Mouse (Mus musculus) midbrain, embryonic 15.5 days (tissue): ENCODE measurements at regions not wholly inside any gene's neighbourhood (a gene's known extent, or its start where the extent isn't known, plus 50 kb on each side); places are given as distances from the start of the nearest gene placed in this dataset.

Source experiments
- ATAC-seq: fragments of 200-750 bp; cut with Nextera tagmentation; replicated peaks from 2 replicates; pipeline ENCODE4 v1.8.0; 2017; ENCODE audit warnings: moderate TSS enrichment
- H3K27ac ChIP-seq: fragments of 300-500 bp; sonication (generic); 2 replicates; pipeline ENCODE4 v1.5.1; 2015; ENCODE audit warnings: mild to moderate bottlenecking, inconsistent platforms
- H3K27me3 ChIP-seq: fragments of 300-500 bp; sonication (generic); replicated peaks from 2 replicates; pipeline ENCODE4 v1.6.1; 2015; ENCODE audit warnings: inconsistent platforms
- H3K36me3 ChIP-seq: fragments of 300-500 bp; sonication (generic); replicated peaks from 2 replicates; pipeline ENCODE4 v1.6.1; 2015; ENCODE audit warnings: inconsistent platforms
- H3K4me1 ChIP-seq: fragments of 300-500 bp; sonication (generic); 2 replicates; pipeline ENCODE4 v1.6.1; 2015; ENCODE audit warnings: inconsistent platforms
- H3K4me2 ChIP-seq: fragments of 300-500 bp; sonication (generic); 2 replicates; pipeline ENCODE4 v1.6.1; 2015; ENCODE audit warnings: inconsistent platforms, mild to moderate bottlenecking, moderate library complexity
- H3K4me3 ChIP-seq: fragments of 300-500 bp; sonication (generic); 2 replicates; pipeline ENCODE4 v1.5.1; 2015; ENCODE audit warnings: mild to moderate bottlenecking, inconsistent platforms
- H3K9ac ChIP-seq: fragments of 300-500 bp; sonication (generic); 2 replicates; pipeline ENCODE4 v1.6.1; 2015; ENCODE audit warnings: mild to moderate bottlenecking, inconsistent platforms
- H3K9me3 ChIP-seq: fragments of 300-500 bp; sonication (generic); 2 replicates; pipeline ENCODE4 v1.6.1; 2016; ENCODE audit warnings: inconsistent platforms
- WGBS: fragments of 180-500 bp; shearing (Covaris S2); methylation state at CpG from one replicate; pipeline ENCODE4 v1.1.7; 2015; ENCODE audit warnings: mixed read lengths; 5-methylcytosine and 5-hydroxymethylcytosine counted together

DNA sequence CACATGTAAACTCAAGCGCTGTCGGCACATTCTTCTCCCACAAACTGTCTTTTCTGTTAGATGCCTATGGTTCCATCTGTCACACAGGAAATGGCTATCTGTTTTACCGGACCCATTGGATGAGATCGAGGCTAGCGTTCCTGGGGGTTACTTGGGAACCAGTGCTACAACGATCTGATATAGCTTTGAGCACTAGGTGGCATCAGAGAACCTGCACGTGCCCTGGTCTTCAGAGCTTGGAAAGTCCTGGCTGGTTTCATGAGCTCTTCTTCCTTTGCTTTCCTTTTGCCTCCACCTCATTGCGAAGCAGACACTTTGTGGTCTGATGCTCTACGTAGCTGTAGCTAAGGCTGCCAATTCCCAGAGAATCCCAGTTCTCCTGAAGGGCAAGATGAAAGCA lies 123.8 kb upstream of the Cyyr1 start:
- no peak overlapping the region for H3K27ac ChIP-seq
- H3K27me3 ChIP-seq, result no peaks in the 10 kb centered on the region
- H3K4me3 ChIP-seq, result no peak overlapping the region
- no peak overlapping the region for H3K4me2 ChIP-seq
- H3K36me3 ChIP-seq, result no peaks in the 10 kb centered on the region
- H3K9ac ChIP-seq, result no peak overlapping the region
- no peaks in the 10 kb centered on the region for H3K9me3 ChIP-seq
- WGBS, result 34% methylated on average over 9 of the region's 9 CpGs
- ATAC-seq, result peak; percentile 64
- H3K4me1 ChIP-seq, result peaks cover 5% of the 10 kb centered on the region; the same call in 1 of the 2 replicates

DNA sequence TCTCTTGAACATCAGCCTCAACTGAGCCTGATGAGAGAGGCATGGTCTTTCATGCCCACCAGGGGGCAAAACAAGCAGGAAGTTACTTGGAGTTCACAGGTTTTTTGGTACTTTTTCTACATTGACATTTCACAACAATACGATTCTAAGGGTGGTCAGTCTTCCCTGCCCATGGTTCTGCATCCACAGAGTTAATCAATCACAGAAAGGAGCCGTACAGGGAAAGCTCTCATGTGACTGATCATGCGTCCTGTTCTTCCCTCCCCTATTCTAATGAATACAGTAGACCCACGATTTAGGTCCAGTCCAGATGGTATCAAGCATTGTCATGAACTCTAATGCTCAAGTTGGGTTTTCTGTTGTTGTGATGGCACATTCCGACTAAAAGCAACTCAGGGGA lies 115.6 kb upstream of the Cyyr1 start:
- Histone ChIP-seq H3K9me3 (no peaks in the 10 kb centered on the region), H3K4me1 (no peaks in the 10 kb centered on the region), H3K27me3 (no peaks in the 10 kb centered on the region), H3K4me2 (no peak overlapping the region), H3K27ac (no peak overlapping the region), H3K9ac (no peak overlapping the region), H3K4me3 (no peak overlapping the region), H3K36me3 (no peaks in the 10 kb centered on the region)
- ATAC-seq, result no peak
- 73% methylated on average over 5 of the region's 5 CpGs for WGBS

DNA sequence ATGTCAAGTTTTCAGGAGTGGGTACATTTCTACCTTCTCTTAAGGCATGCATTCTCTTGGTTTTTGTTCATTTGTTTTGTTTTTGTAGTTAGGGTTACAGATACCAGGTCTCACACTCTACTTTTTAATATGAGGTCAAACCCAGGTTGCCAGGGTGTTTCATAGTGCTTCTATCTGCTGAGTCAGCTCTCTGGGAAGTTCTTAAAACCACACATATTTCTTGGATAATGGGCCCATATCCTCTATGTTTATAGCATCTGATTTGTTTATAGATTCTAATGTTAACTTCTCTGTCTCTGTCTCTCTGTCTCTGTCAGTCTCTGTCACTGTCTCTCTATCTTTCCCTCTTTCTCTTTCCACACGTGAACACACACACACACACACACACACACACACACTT lies 114.6 kb upstream of the Cyyr1 start:
- 57% methylated on average over 1 of the region's 1 CpGs for WGBS
- Histone ChIP-seq H3K4me2 (no peak overlapping the region), H3K4me3 (no peak overlapping the region)

DNA sequence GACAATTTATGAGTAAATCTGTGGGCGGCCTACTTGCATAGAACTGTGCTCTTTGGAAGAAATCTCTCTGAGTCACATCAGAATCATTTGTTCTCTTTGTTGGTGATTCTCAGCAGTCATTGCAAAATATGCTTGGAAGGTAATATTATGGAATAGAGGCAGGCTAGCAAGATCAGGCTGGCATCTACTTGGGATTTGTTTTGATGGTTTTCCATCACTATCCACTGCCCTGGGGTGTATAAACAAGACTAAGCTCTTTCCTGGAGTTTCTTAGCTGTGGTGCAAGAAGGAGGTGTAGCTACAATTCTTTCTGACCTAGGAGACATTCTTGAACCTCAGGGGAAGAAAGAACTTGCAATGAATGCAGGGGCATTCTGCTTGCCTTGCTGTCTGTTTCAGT lies 96.3 kb upstream of the Cyyr1 start:
- H3K4me2 ChIP-seq, result no peak overlapping the region
- H3K36me3 ChIP-seq, result no peaks in the 10 kb centered on the region
- ATAC-seq, result no peak
- no peaks in the 10 kb centered on the region for H3K4me1 ChIP-seq
- H3K9me3 ChIP-seq, result no peaks in the 10 kb centered on the region
- H3K4me3 ChIP-seq, result no peak overlapping the region
- H3K9ac ChIP-seq, result no peak overlapping the region
- H3K27ac ChIP-seq, result no peak overlapping the region
- WGBS, result 96% methylated on average over 1 of the region's 1 CpGs
- no peaks in the 10 kb centered on the region for H3K27me3 ChIP-seq

More for the DNA sequence above, 114.6 kb upstream of the Cyyr1 start:
- Histone ChIP-seq H3K27me3 (no peaks in the 10 kb centered on the region), H3K27ac (no peak overlapping the region), H3K36me3 (no peaks in the 10 kb centered on the region), H3K9me3 (no peaks in the 10 kb centered on the region), H3K9ac (no peak overlapping the region), H3K4me1 (no peaks in the 10 kb centered on the region)
- ATAC-seq, result no peak

DNA sequence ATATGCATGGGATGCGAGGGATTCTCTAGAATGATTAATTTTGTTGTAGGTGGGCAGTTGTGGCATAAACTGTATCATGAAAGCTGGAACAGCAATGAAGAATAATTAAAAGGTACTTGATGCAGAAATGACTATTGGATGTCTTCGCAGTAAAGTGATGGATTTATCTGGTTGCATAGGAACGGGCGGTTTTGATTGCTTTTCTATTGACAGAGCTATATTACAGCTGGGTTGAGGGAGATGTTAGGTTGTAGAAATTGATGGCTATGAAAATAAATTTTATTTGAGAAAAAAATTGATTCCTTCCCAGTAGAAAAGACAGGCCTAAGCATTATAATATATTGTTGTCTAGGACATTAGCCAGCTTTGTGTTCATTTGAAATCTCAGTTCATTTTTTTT lies 87.8 kb upstream of the Cyyr1 start:
- Histone ChIP-seq H3K4me2 (no peak overlapping the region), H3K27ac (no peak overlapping the region), H3K36me3 (no peaks in the 10 kb centered on the region), H3K4me3 (no peak overlapping the region), H3K9ac (no peak overlapping the region), H3K4me1 (no peaks in the 10 kb centered on the region), H3K9me3 (no peaks in the 10 kb centered on the region), H3K27me3 (no peaks in the 10 kb centered on the region)
- 85% methylated on average over 4 of the region's 4 CpGs for WGBS
- no peak for ATAC-seq

DNA sequence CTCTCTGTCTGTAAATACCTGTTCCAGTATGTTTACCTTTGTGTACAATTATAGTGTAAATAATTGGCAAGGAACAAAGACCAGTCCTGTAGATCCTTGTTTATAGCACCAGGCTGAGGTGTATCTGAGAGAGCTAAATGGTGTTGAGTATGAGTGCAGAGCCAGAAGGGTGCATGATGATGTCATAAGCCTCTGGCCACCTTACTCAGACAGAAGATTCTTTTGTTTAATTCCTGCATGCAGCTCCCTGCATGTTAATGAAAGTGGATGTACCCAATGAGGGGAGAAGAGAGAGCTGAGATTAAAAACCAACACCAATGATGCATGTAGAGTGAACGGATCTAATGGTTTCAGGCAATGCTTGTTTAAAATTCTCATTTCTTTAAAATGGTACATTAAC lies 83.9 kb upstream of the Cyyr1 start:
- no peak overlapping the region for H3K9ac ChIP-seq
- no peak for ATAC-seq
- 65% methylated on average over 1 of the region's 1 CpGs for WGBS
- no peaks in the 10 kb centered on the region for H3K9me3 ChIP-seq
- H3K4me3 ChIP-seq, result no peak overlapping the region
- H3K4me2 ChIP-seq, result no peak overlapping the region
- no peaks in the 10 kb centered on the region for H3K4me1 ChIP-seq
- H3K27ac ChIP-seq, result no peak overlapping the region
- no peaks in the 10 kb centered on the region for H3K36me3 ChIP-seq
- no peaks in the 10 kb centered on the region for H3K27me3 ChIP-seq

DNA sequence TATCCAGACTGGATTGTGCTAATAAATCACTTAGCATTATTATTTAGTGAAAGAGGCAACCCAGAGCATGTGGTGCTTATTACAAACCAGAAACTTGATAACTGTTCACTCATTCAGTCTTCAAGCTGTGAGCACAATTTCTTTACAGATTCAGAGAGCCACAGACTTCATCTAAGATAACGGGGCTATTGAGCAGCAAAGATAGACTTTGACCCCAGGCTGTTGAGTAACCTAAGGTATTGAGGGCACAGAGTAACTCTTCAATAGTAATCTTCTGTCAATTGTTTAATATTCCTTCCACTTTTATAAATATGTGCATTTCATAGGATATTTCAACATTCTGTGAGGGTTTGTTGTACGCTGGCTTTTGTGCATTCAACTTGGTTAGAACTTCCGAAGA lies 76.5 kb upstream of the Cyyr1 start:
- no peaks in the 10 kb centered on the region for H3K27me3 ChIP-seq
- no peak overlapping the region for H3K9ac ChIP-seq
- no peak for ATAC-seq
- no peak overlapping the region for H3K27ac ChIP-seq
- H3K4me3 ChIP-seq, result no peak overlapping the region
- no peak overlapping the region for H3K4me2 ChIP-seq
- no peaks in the 10 kb centered on the region for H3K4me1 ChIP-seq
- WGBS, result 89% methylated on average over 3 of the region's 3 CpGs
- no peaks in the 10 kb centered on the region for H3K9me3 ChIP-seq
- H3K36me3 ChIP-seq, result no peaks in the 10 kb centered on the region

DNA sequence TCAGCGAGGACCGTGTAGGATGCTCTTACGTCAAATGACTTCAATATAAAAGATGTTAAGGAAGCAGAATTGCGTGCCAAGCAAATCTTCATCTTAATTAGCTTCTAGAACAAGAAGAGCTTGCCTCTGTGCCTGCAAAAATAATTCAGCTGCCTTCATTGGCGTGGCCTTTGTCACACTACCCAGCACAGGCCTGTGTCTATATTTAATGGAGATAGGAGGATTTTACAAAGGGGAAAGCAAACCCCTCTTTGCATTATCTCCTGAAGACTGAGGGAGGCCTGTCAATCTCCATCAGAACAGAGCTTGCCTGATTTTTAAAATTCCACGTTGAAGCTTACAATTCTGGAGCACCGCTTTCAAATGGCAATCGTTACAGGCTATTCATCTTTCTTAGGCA lies 71.3 kb upstream of the Cyyr1 start:
- peak overlapping the region; percentile 50; the same call in 1 of the 2 replicates for H3K27ac ChIP-seq
- peaks cover 3% of the 10 kb centered on the region; the same call in 1 of the 2 replicates for H3K4me1 ChIP-seq
- 28% methylated on average over 8 of the region's 8 CpGs for WGBS
- ATAC-seq, result 0 out of 2 replicates have a peak, but pooled peaks have one; percentile 54
- H3K4me2 ChIP-seq, result no peak overlapping the region
- no peak overlapping the region for H3K9ac ChIP-seq
- H3K9me3 ChIP-seq, result no peaks in the 10 kb centered on the region
- H3K4me3 ChIP-seq, result no peak overlapping the region
- H3K27me3 ChIP-seq, result no peaks in the 10 kb centered on the region
- no peaks in the 10 kb centered on the region for H3K36me3 ChIP-seq

DNA sequence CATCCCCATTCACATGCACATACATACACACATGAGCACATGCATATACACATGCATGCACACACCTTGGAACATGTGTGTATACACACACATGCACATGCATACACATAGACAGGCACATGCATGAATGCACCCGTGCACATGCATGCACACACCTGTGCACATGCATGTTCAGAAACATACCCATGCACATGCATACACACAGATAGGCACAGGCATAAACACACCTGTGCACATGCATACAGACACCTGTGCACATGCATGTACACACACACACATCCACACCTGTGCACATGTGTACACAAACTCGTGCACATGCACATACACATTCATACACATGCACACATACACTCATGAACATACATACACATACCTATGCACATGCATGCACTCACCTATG lies 50.9 kb upstream of the Cyyr1 start:
- no peak overlapping the region for H3K4me3 ChIP-seq
- H3K36me3 ChIP-seq, result no peaks in the 10 kb centered on the region
- no peaks in the 10 kb centered on the region for H3K4me1 ChIP-seq
- 81% methylated on average over 2 of the region's 2 CpGs for WGBS
- H3K9ac ChIP-seq, result no peak overlapping the region
- no peaks in the 10 kb centered on the region for H3K9me3 ChIP-seq
- no peak overlapping the region for H3K4me2 ChIP-seq
- no peak overlapping the region for H3K27ac ChIP-seq
- ATAC-seq, result no peak
- H3K27me3 ChIP-seq, result no peaks in the 10 kb centered on the region
